Mouse (Mus musculus) right cerebral cortex, adult 18-20 months (tissue): ENCODE data around the gene Msi2.

Source experiments
- DNase-seq: peaks from one replicate; pipeline ENCODE4 v3.0.0; 2022; ENCODE audit warnings: mixed read lengths

The Msi2 gene

DNA sequence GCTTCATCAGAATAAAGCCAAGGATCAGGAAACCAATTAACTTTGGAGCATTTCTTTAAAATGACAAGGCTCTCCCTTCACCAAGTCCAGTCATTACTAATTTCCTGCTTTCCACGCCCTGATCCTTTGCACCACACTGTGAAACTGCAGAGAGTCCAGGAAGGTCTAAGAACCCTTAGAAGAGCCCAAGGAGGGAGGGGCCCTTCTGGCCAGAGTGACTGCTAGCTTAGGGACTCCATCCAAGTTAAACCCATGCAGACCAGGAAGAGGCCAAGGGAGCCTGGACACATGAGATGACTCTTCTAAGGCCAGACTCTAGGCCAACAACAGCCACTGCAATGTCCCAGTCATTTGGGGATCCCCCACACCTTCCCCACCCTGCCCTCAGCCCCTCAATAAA lies 83.7 kb downstream of the Msi2 start:
- no peak for DNase-seq

DNA sequence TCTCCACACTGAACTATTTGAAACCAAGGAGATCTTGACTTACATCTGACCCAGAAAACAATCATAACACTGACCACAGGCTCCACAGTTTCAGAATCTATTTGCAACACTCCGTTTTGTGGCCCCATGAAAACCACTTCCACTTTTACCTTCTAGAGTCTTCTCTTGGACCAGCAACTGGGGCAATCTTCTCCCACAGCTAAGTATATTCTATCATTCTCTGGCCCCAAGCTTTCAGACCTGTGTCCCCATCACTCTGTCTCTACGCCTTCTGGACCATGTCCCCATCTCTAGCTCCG lies 86.4 kb downstream of the Msi2 start:
- no peak for DNase-seq

DNA sequence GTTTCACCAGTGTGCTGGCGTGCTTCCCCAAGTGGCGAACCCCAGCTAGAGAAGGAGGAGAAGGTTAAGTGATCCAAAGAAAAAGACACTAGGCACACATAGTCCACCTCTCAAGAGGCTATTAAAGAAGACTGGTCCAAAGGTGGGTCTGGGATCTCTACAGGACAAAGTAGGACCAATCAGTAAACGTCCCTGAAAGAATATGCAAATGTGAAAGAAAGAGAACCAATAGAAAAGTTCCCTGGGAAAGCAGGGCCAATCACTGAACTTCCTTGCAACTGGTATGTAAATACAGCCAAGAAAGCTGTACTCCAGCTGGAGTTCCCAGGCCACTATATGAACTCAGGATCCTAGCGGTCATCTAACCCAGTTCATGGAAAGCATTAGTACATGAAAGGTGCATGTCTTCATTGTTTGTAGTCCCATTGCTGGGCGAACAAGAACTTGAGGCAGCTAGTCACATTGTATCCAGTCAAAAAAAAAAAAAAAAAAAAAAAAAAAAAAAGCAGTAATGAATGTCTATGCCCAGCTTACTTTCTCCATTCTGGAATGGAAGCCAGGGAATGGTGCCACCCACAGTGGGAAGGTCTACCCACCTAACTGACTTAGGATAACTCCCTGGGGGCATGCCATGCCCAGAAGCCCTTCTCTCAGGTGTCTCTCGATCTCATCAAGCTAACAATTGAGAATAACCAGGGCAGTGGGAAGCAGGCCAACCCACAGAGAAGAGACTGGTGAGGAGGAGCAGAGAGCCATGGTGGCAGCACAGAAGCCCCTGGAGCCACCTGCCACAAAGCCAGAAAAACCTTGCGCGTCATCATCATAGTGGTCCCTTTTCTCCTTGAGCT lies 87.0 kb downstream of the Msi2 start:
- DNase-seq: no peak

DNA sequence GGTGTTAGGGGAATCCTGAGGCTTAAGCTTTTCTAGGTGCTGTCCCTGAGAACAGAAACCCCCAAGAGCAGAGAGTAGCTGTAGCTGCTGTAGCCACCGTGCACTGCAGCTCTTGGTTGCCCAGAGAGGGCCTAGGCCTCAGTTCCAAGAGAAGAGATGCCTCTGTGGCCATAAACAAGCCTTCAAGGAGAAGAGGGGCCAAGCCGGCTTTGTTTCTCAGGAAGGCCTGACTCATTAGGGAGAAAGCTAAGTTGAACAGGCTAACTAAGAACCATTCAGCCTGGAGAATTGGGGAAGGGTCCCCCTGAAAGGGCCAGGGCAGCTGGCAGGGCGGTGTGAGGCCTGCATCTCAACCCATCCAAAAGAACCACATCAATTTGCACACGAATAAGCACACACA lies 88.7 kb downstream of the Msi2 start:
- DNase-seq: peak; percentile 32

DNA sequence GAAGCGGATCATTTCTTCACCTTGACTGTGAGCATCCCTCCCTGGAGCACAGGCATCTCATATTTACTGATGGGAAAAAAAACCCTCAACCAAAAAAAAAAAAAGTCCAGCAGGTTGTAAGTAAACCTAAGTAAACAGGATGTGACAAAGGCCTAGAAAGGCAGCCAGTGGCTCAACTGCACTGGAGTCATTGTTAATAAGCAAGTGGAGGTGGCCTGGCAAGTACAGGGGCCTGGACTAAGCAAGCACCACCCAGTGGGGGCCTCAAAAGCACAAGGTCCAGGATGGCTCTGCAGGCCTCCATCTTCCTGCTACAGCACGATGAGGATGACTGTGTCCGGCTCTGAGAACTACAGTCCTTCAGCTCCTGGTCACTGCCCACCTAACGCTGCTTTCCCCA lies 89.1 kb downstream of the Msi2 start:
- DNase-seq: no peak

DNA sequence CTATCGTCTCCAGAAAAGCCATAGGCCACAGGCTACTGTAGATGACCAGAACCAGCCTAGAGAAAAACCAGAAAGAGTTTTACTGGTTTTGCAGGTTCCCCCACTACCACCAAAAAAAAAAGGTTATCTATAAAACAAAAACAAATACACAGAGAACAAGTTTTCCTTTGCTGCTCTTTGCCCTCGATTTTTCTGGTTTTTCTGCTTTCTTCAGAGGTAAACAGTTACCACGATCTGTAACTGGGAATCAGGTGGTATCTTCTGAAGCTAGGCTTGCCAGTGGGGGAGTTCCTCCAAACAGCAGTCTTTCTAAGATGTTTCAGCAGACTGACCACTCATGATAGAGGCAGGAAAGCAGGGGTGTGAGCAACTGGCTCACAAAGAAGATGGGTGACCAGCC lies 89.6 kb downstream of the Msi2 start:
- DNase-seq: no peak

DNA sequence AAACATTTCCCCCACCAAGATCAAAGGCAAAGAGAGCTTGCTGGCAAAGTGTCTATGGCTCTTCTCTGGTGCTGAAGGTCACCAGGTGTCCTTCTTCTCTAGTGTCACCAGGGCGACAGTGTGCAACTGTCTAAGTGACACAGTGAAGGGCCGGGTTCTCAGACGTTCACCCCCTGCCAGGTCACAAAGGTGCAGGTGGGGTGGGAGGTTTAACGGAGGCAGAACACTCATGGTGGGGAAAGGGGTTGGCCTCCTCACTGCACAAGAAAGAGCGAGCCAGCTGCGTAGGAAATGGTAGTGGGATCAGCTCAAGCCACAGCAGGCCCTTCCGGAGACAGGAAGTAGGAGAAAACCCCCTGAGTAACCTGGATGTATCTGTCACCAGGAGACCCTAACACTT lies 91.0 kb downstream of the Msi2 start:
- no peak for DNase-seq

DNA sequence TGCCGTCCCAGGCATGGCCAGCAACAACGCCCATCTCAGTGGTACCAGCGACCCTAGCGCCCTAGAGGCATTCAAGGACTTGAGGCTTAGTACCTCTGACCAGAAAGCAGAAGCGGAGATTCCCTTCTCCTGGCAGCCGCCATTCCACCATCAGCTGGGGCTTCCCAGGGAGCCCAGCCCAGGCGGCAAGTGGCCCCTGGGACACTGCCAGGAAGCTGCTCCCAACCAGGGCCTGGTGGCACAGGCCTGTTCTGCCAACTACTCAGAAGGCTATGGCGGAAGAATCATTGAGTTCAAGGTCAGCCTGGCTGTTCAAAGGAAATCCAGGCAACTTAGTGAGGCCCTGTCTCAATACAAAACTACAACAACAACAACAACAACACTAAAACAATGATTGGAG lies 91.7 kb downstream of the Msi2 start:
- no peak for DNase-seq

DNA sequence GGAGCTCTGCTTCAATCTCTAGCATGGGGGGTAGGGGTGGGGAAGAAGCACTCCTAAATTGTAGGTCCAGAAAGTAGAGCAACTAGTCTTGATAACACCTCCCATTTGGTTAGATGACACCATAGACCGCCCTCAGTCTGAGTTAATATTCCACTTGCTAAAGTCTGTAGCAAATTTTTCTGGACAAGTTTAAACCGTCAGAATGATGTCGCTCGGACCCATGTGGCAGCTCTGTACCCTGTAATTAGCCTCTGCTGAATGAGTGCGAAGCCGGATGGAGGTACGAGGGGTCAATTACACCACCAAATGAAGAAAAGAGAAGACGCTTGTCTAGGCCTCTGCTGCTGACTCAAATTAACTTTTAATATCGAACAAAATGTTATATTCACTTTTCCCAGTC lies 92.3 kb downstream of the Msi2 start:
- DNase-seq: no peak

DNA sequence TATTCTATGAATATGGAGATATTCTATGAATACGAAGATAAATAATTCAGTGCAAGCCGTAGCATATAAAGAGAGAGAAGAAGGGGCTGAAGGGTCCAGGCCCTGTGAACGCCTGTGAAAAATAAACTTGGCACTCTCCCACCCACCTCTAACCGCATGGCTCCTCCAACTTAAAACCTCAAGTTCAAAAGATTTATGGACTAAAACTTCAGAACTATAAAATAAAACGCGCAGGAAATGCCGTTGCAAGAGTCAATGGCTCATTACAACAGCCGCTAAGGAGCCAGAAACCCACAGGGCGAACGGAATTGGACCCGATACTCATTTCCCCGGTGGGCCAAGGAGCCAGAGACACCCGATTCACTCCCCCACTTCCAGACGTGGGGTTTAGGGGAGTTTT lies 93.2 kb downstream of the Msi2 start:
- DNase-seq: no peak

DNA sequence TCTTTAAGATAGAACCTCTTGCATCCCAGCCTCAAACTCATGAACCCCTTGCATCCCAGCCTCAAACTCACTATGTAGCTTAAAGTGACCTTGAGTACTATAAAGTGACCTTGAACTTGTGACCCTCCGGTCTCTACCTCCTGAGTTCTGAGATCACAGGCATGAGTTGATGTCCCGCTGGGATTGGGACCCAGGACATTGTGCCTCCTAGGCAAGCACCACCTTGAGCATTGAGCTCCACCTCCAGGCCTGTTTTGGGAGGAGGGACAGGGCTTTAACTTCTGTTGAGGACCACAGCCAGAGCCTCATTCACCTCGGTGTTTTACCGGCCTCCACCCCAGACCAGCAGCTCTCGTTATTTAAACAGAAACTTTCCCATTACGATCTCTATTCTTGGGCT lies 93.7 kb downstream of the Msi2 start:
- DNase-seq: no peak

DNA sequence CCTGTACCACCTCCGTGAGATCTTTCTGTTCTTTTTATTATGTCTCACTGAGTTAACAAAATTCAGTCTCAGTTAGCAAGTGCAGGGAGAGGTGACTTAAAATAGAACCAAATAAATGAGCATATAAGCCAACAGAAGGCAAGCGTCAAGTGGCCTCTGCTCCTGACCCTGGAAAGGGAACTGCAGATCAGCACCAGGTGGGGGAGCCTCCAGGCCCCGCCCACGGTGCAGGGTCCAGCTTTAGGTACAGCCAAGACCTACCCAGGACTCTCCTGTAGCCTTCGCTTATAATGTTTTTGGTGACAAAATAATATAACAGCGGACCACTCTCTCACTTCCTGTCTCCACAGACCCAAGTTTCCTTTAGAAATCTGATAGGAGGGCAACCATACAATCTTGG lies 94.6 kb downstream of the Msi2 start:
- DNase-seq: no peak

DNA sequence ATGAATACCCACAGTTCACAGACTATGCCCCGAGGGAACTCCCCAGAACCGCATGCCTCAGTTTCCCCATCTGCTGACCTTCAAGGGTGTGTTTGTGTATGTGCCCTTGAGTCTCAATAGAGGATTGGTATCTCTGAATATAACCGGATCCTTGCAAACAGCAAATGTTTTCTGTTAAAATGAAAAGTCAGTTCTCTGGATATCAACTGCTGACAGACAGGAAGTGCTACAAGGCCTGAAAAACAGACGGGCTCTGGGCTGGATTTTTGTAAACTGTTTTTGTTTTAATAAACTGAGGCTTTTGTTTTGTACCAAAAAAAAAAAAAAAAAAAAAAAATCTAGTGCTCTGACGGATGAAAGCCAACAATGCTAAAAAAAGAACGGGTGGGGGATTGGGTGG lies 95.8 kb downstream of the Msi2 start:
- no peak for DNase-seq

DNA sequence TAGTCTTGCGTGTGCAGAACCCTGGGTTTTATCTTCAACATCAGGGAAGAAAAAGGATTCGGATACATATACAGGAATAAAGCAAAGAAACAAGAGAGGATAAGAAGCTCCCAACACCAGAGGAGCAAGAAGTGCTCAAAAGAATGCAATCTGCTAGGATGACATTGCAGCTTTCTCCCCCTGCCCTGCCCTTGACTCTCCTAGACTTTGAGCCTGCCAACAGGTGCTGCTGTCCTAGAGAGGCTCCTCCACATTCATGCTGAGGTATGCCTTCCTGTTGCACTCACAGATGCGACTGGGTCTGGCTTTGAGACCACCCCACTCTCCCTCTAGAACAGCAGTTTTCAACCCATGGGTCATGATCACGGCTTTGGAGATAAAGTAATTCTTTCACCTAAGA lies 96.5 kb downstream of the Msi2 start:
- DNase-seq: no peak

DNA sequence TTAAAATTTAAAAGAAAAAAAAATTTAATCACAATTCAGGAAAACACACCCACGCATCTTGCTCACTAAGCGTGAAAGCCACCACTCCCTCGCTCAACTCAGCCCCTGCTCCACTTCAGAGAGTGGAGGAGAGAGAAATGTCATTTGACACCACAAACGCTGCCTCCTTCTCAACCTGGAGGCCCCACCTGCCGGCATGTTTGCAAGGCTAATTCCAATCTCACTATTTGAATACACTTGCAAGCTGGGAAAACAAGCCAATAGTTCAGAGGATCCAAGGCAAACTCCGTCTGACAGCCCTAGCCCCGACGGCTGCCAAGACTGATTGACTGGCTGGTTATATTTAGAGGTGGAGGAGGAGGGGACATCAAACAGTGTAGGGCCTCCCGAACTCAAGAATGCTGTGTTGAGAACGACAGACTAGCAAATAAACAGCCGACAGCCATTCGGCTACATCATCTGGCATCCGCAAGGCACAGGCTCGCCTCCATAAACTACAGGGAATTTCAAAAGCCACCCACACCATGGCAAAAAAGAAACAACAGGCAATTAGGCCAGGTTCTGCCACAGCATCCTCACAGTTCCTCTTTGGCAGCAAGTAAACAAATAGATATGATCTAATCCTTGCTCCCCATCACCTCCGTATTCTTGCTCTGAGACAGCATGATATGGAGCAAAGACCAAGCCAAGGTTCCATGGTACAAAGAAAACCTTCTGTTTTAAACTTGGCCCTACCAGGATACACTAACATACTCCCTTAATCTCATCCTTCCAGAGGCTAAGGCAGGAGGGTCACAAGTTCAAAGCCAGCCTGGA lies 97.9 kb downstream of the Msi2 start:
- DNase-seq: peak; percentile 71

DNA sequence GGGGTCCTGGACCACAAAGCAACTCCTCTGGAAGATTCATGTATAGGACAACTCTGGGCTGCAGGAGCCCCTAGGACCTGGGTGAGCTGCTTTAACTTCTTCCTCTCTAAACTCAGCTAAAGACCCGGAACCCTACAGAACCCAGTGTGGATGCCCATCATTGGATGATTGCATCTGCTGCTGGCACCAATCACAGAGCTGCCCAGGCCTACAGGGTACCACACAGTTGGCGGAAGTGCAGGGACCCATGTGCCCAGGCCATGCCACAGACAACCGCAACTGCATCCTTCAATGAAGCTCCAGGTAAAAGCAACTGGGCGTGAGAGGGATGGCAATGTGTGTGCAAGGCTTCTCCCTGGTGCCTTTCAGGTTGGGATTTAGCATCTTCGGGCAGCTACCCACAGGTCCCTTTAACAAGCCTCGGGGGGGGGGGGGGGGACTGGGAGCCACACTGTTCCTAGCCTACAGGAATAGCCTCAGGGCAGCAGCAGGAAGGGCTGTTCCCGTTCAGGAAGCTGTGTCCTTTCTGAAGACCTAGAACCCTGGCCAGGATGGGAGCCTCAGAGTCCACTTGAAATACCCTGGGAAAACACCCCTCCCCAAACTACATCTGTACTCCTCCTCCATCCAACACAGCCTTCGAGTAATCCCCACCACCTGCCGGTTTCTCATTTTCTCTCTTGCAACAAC lies 98.7 kb downstream of the Msi2 start:
- DNase-seq: no peak

DNA sequence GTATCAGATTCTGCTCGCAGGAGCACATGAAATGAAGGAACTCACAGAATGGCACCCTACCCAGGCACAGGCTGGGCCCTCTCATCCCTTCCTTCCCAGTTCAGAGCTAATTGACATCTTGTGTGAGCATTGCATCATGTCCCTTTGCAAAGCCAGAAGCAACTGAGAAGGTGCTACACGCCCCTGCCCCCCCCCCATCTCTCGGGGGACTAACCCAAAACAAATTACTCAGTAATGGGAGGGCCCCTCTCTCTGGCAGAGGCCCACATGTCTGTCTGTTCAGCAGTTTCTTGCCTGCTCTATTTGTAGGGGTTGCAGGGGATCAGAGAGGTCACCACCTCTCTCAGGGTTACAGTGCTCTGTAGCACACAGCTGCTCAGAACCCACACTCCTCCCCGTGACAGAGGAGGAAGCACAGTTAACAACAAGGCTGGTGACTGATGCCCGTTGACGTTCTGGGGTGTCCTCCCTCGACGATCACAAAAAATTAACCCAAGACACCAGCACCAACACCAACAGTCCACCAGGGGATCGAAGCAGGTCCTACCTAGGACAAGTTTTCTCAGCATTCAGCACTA lies 99.5 kb downstream of the Msi2 start:
- no peak for DNase-seq

DNA sequence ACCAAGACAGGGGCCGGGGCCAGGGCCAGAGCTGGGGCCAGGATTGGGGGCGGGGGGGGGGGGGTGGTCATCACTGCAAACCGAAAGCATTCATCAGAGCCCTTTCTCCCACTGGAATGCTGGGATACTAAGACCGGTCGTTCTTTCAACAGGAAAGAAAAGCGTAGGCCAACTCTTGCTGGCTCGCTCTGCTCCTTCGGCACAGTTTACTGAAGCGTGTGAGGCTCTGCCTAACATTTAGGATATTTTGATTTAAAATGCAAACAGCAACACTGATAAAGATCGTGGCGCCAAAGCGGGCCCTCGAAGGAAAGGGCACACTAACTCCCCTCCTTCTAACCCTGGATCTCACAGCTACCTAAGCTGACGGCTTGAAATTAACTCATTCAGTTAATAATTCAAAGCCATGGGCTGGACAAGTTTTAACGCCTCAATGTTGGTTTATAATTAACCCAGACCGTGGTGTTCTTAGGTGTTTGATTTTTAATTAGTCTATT lies 100.3 kb downstream of the Msi2 start:
- DNase-seq: no peak

DNA sequence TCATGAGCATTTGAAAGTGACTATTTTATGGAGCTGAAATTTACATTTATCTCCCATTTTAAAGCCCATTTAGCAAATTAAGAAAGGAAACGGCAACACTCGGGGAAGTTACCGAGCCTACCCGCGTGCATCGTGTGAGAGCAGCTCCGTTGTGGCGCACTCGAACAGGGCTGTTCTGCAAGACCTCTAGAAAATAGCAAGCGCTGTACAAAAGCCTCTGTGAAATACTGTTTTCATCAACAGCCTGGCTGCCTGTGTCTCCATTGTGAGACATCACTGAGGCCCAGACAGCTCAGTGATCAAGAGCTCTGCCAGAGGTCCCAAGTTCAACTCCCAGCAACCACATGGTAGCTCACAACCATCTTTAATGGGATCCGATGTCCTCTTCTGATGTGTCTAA lies 100.9 kb downstream of the Msi2 start:
- DNase-seq: no peak

DNA sequence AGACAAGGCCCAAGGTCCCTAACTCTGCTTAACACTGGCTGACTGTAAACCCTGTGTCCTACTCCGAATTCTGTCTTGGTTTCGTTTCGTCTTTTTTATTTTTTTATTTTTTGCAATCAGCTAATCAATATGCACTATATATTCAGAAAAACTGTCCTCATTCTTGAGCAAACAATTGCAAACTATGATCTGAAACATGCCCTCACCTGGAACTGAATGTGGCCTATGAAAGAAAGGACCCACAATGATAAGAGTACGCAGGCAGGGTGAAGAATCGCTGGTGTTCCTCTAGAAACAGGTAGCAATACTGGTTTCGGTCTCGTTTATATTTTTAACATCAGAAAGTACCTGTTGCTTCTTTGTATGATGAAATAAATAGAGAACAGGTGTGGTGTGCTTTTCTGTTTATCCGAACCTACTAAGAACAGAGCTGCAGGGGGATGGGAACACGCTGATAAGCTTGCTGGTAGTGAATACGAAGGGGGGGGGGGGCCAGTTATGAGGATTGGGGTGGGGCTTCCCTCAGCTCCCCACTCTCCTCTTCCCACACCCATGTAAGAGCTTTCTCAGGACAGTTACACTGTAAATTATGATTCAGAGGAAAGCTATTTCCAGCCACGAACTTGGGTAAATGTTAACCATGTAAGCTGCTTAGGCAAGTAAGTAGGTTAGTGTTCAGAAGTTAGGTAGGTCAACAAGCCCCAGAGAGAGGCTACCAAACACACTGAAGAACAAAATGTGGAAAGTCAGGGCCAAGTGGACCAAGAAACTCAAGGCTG lies 103.6 kb downstream of the Msi2 start:
- no peak for DNase-seq

DNA sequence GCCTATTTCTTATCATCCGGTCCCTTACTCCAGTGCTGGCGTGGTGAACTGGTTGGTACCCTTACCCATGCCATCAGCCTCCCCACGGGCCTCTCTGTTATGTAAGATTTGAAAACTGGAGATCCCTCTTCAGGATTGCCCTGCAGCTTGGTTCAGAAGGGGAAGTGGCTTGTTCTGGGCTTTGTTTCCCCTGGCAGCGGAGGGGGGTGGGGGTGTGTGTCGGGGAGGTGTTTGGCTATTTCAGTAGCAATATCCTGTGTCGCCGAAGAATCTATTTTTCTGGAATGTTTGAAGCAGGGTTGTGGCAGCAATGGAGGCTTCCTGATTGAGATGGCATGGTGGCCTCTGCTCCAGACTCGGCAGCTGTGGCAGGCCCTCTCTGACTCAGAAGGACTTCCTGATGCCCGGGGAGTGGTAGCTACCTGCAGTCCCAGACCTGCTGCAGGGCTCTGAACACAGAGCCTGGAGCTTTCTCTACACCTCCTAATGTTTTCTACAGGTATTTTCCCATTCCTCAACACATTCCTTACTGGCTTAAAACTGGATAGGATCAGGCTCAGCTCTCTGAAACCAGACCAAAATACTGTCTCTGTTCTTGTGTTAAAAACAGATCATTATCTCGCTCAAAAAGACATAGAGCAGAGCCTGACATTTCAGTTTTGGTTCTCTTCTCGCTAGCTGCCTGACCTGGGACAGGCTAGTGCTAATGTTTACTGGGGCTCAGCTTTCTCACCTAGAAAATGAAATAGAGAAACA lies 104.4 kb downstream of the Msi2 start:
- DNase-seq: no peak

DNA sequence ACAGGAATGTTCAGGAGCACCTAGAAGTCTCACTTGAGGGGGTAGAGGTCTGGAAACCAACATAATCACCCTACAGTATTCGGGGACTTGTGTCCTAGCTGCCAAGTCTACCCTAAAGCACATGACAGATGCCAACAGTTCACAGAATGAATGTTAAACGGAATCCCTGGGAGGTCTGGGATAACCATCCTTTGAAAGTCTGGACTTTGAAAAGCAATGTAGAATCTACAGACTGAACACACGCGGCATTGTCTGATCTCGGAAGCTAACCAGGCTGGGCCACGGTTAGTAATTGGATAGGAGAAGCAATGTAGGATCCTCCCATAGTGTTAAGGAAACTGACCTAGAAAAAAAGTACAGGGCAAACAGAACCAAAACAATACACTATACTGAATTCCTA lies 105.3 kb downstream of the Msi2 start:
- DNase-seq: no peak
